Mouse (Mus musculus) liver, embryonic 14.5 days (tissue): ENCODE data around the gene Mamstr. TPM values are rescaled to one million over a fixed set of nuclear protein-coding genes. Genes with fewer than 3 reads are reported as not detected.

Source experiments
- ATAC-seq: fragments of 200-750 bp; cut with Nextera tagmentation; 2 replicates; pipeline ENCODE4 v1.8.0; 2017; ENCODE audit warnings: moderate number of reproducible peaks, mild to moderate bottlenecking, moderate library complexity; ENCODE audit not compliant: insufficient read depth
- DNase-seq, 3 experiments: peaks; one replicate each; pipeline ENCODE4 v3.0.0-alpha.2; 2012 to 2013; ENCODE audit warnings: low read depth in 3 of 3, low spot score in 3 of 3
- H3K27ac ChIP-seq: fragments of 300-500 bp; sonication (generic); 2 replicates; pipeline ENCODE4 v1.5.1; 2014; ENCODE audit warnings: moderate library complexity, mild to moderate bottlenecking, control low read depth, inconsistent platforms
- H3K27me3 ChIP-seq: fragments of 300-500 bp; sonication (generic); 2 replicates; pipeline ENCODE4 v1.6.1; 2014; ENCODE audit warnings: mild to moderate bottlenecking, low read length, moderate library complexity; ENCODE audit not compliant: control insufficient read depth, insufficient read depth
- H3K36me3 ChIP-seq: fragments of 300-500 bp; sonication (generic); replicated peaks from 2 replicates; pipeline ENCODE4 v1.6.1; 2014; ENCODE audit warnings: low read depth; ENCODE audit not compliant: control insufficient read depth, insufficient read depth
- H3K4me1 ChIP-seq, 2 experiments: fragments of 200-500 bp in 1 of 2; fragments of 300-500 bp in 1 of 2; sonication (generic) in 1 of 2; replicated peaks; 2 replicates each; pipeline ENCODE4 v1.6.1; 2012 to 2014; ENCODE audit warnings: antibody characterized with exemption in 1 of 2, inconsistent platforms in 1 of 2, low read length in 1 of 2; ENCODE audit not compliant: control insufficient read depth in 2 of 2, insufficient read depth in 2 of 2
- H3K4me2 ChIP-seq: fragments of 300-500 bp; sonication (generic); 2 replicates; pipeline ENCODE4 v1.6.1; 2014; ENCODE audit warnings: low read depth, mild to moderate bottlenecking, control low read depth, moderate library complexity
- H3K4me3 ChIP-seq, 2 experiments: fragments of 200-500 bp in 1 of 2; fragments of 300-500 bp in 1 of 2; sonication (generic) in 1 of 2; 2 replicates each; pipeline ENCODE4 v1.5.1; 2012 to 2014; ENCODE audit warnings: low read depth in 2 of 2, low read length in 2 of 2, mild to moderate bottlenecking in 2 of 2, control low read depth in 1 of 2, inconsistent platforms in 1 of 2, moderate library complexity in 1 of 2; ENCODE audit not compliant: insufficient read depth in 1 of 2
- H3K9ac ChIP-seq: fragments of 300-500 bp; sonication (generic); replicated peaks from 2 replicates; pipeline ENCODE4 v1.6.1; 2014; ENCODE audit warnings: mild to moderate bottlenecking, control low read depth, moderate library complexity
- H3K9me3 ChIP-seq: fragments of 300-500 bp; sonication (generic); 2 replicates; pipeline ENCODE4 v1.6.1; 2016; ENCODE audit warnings: low read length, mixed read lengths; ENCODE audit not compliant: control insufficient read depth
- CTCF ChIP-seq: IDR thresholded peaks from 2 replicates; pipeline ENCODE4 v1.5.1; 2016; ENCODE audit warnings: antibody characterized with exemption, low read depth, control low read depth
- EP300 ChIP-seq: IDR thresholded peaks from 2 replicates; pipeline ENCODE4 v1.6.1; 2016; ENCODE audit warnings: antibody characterized with exemption, low read depth
- WGBS: fragments of 180-500 bp; shearing (Covaris S2); extraction: QIAGEN DNeasy Blood & Tissue Kit; methylation state at CpG from one replicate; pipeline ENCODE4 v1.1.7; 2014; ENCODE audit not compliant: insufficient replicate concordance; 5-methylcytosine and 5-hydroxymethylcytosine counted together
- polyA plus RNA-seq, 2 experiments: library from polyadenylated mRNA; depleted of rRNA in 1 of 2; stranded (reverse) in 1 of 2; unstranded in 1 of 2; fragments of >200 nt; fragmentation: Nextera tagmentation in 1 of 2; extraction: Ambion mirVana in 1 of 2; gene quantifications; 2 replicates each; pipeline versions ENCODE4 v1.2.1 to v1.2.3; 2012 to 2014

The Mamstr gene
- polyA plus RNA-seq, 2 experiments, result 0.25 TPM; not detected in 1

GRCm38 (mm10) chr7:45634946-45635681 lies 4.7 kb upstream of the Mamstr start:
- WGBS, result 47% methylated on average over 11 of the region's 11 CpGs
- TF ChIP-seq CTCF, result no peak
- no peak for TF ChIP-seq EP300
- no peak overlapping the region for H3K9ac ChIP-seq
- no peak overlapping the region for H3K4me3 ChIP-seq
- DNase-seq (peak in 1 of 3 experiments; percentile 14), ATAC-seq (peak; percentile 27; the same call in 1 of the 2 replicates)
- H3K4me2 ChIP-seq, result no peak overlapping the region
- H3K9me3 ChIP-seq, result no peaks in the 10 kb centered on the region
- H3K27me3 ChIP-seq, result no peaks in the 10 kb centered on the region; the same call in 1 of the 2 replicates
- no peaks in the 10 kb centered on the region; a peak in 2 of 4 replicates for H3K4me1 ChIP-seq
- H3K36me3 ChIP-seq, result no peaks in the 10 kb centered on the region
- no peak overlapping the region for H3K27ac ChIP-seq

GRCm38 (mm10) chr7:45635711-45636688 lies 3.8 kb upstream of the Mamstr start:
- ATAC-seq, result no peak
- no peak overlapping the region for H3K9ac ChIP-seq
- no peak for DNase-seq
- no peak overlapping the region for H3K4me3 ChIP-seq
- H3K36me3 ChIP-seq, result no peaks in the 10 kb centered on the region
- no peak overlapping the region for H3K4me2 ChIP-seq
- H3K4me1 ChIP-seq, result no peaks in the 10 kb centered on the region; a peak in 2 of 4 replicates
- no peaks in the 10 kb centered on the region for H3K9me3 ChIP-seq
- TF ChIP-seq EP300 (no peak), CTCF (no peak)
- H3K27me3 ChIP-seq, result no peaks in the 10 kb centered on the region; the same call in 1 of the 2 replicates
- H3K27ac ChIP-seq, result no peak overlapping the region
- 47% methylated on average over 15 of the region's 15 CpGs for WGBS

- Histone ChIP-seq H3K27ac (no peak overlapping the region), H3K9ac (no peak overlapping the region), H3K4me3 (no peak overlapping the region), H3K4me2 (no peak overlapping the region), H3K9me3 (no peaks in the 10 kb centered on the region), H3K36me3 (no peaks in the 10 kb centered on the region), H3K4me1 (no peaks in the 10 kb centered on the region; a peak in 2 of 4 replicates), H3K27me3 (no peaks in the 10 kb centered on the region)
- DNase-seq, result no peak
- TF ChIP-seq EP300 (no peak), CTCF (no peak)
- ATAC-seq, result no peak
- 70% methylated on average over 6 of the region's 6 CpGs for WGBS
Observed at GRCm38 (mm10) chr7:45637710-45638109, 2.1 kb upstream of the Mamstr start.

- H3K9me3 ChIP-seq, result no peaks in the 10 kb centered on the region
- DNase-seq (peak in 1 of 3 experiments; percentile 22), ATAC-seq (peak; percentile 45; the same call in 1 of the 2 replicates)
- 64% methylated on average over 29 of the region's 29 CpGs for WGBS
- H3K4me2 ChIP-seq, result peak overlapping the region; percentile 28; the same call in 1 of the 2 replicates
- H3K27me3 ChIP-seq, result no peaks in the 10 kb centered on the region
- TF ChIP-seq EP300 (no peak), CTCF (no peak)
- H3K27ac ChIP-seq, result no peak overlapping the region
- no peak overlapping the region for H3K4me3 ChIP-seq
- H3K36me3 ChIP-seq, result no peaks in the 10 kb centered on the region
- H3K4me1 ChIP-seq, result peaks cover 0 to 6% of the 10 kb centered on the region in 2 experiments; a peak in 2 of 4 replicates
- no peak overlapping the region for H3K9ac ChIP-seq
Observed at GRCm38 (mm10) chr7:45638623-45639401, 965 bp upstream of the Mamstr start.
